Mouse (Mus musculus) gastrocnemius, postnatal 4 days (tissue): ENCODE results near the gene Mog. TPM values are rescaled to one million over a fixed set of nuclear protein-coding genes. Genes with fewer than 3 reads are reported as not detected.
"Not testable (repeated sequence)": the region's sequence is repeated elsewhere in the genome, so short reads cannot be mapped to it uniquely, and the experiment has no call there.

ENCODE experiments used
- DNase-seq, 2 experiments: peaks; one replicate each; pipeline ENCODE4 v3.0.0; 2021 to 2022; ENCODE audit warnings: low spot score in 2 of 2, mixed read lengths in 2 of 2
- total RNA-seq, 2 experiments: library from RNA; stranded (reverse); gene quantifications; 2 replicates each; pipeline ENCODE4 v1.2.3; 2021

The Mog gene
- total RNA-seq, 2 experiments from 2014 or later = not detected

- DNase-seq = peak; percentile 68 to 81
Measured at GRCm38 (mm10) chr17:37045611-37046311, 22.6 kb upstream of the Mog start, which contains the start of gene Gabbr1. Gene Gabbr1, plus strand, starts transcription at chr17:37045966.

DNA sequence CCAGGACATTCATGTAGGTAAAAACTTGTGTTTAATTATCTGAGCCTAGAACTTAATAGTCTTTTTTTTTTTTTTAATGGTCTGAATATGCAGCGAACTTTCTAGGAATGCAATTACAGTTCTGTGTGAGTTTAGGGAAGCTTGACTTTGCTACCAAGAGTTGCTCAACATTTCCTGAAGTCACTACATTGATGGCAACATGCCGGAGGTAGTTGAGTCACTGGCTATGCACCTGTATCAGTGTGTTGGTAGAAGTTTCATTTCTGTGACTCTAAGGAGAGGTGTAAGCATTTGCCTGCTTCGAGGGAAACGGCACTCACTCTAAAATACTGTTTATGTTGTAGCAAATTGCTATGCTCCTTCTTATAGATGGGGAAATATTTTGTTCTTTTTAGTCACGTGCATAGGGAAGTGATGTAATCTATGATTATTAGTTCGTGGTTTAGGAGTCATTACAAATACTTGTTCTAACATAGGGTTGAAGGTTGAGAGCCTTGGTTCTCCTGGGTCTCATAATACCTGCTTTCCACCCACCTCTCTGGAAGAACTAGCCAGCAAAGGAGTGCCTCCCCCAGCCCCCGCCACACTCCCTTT, 21.6 kb upstream of the Mog start:
- DNase-seq = no peak

DNA sequence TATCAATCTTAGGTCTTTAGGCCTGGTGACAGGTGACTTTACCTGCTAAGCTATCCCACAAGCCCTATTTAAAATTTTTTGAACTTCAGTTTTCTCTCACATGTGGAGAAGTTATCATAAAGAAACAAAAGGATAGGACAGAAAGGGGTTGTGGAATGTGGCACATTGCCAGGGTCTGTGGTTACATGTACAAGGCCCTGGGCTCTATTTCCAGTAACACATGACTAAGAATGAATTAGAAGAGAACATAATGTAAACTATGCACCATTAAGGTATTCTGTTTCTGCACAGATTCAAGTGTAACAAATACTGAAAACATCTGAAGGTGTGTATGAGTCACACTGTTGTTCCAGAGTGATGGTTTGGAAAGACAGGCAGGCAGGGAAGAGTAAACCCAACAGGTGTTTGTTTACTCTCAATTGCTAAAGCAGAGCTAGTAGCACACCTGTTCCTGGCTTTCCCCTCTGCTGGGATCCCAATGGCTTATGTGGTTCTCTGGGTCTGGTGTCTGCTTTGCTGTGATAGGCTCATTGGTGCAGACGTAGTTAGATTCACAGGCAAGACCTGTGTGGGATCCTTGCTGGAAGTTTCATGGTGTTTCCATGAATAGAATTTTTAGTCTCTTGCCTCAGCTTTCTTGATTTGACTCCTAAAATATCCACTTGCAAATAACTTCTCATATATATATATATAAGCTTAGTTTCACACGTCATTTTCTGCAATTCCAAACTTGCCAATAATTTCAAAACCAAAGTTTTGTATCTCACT, 16.1 kb upstream of the Mog start:
- DNase-seq = no peak

DNA sequence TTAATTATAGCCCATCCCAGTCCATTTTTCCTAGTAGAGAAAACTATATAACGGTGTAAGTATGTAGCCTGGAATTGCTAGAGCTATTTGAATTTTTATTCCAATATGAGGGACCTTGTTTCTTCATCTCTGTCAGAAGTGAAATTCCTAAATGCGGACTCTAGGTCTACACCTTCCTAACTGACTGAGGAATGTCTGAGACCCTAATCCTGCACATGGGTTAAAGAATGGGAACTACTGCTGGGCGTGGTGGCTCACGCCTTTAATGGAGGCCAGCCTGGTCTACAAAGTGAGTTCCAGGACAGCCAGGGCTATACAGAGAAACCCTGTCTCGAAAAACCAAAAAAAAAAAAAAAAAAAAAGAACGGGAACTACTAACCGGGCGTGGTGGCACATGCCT, 6.0 kb upstream of the Mog start:
- DNase-seq = no peak

DNA sequence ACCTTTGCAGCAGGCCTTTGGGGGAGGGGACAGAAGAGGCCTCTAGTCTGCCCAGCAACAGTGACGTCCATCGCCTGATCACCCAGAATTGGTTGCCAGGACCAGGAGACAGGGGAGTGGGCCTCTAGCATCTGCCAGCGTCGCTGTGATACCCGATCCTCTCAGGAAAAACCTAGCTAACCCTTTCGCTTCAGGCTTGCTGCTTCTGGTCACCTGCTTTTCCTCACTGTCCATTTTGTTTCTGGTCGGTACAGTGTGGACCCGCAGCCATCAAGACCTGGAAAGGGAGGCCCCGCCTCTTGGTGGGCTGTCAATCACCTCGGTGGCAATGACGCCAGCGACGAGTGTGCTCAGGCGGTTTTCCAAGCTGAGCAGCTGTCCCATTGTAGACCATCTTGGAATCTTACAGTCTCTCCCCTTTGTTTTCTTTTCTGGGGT, 5.5 kb upstream of the Mog start:
- DNase-seq = peak; percentile 71 to 89

DNA sequence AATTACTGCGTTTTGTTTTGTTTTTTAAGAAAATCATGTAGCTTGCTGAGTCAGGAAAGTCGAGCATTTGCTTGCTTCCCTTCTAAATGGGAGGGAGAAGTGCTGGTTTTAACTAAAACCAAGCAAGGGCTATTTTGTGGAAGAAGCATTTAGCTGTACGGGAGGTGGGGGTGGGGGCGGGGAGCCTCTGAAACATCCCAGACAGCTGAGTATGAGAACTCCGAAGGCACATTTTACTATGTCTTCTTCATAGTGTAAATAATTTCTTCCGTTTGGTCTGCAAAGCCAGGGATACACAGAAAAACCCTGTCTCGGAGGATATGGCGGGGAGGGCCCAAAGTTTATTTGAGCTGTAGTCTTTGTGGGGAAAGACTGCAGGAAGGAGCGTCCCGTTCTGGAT, 5.0 kb upstream of the Mog start:
- no peak for DNase-seq

DNA sequence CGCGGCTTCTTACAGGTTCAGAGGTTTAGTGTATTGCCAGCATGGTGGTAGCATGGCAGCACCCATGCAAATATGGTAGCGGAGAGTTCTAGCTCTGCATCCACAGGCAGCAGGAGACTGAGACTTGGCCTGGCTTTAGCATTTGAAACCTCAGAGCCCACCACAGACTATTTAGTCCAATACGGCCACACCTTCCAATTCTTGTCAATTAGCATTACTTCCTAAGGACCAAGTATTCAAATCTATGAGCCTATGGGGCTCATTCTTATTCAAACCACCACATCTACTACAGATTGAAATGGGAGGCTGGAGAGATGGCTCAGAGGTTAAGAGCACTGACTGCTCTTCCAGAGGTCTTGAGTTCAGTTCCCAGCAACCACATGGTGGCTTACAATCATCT, 4.3 kb upstream of the Mog start:
- no peak for DNase-seq

- no peak for DNase-seq
Measured at GRCm38 (mm10) chr17:37026425-37026824, 3.2 kb upstream of the Mog start.

DNA sequence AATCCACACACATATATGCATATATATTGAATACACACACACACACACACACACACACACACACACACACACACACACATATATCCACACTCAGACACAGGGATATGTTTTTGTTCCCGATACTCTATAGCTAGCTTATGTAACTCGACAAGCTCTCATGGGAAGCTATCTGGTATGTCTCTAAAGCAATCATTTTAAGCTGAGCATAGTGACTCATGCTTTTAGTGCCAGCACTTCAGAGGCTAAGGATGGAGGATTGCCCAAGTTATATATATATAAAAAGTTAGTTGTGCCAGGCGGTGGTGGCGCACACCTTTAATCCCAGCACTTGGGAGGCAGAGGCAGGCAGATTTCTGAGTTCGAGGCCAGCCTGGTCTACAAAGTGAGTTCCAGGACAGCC, 4.0 kb downstream of the Mog start:
- DNase-seq = not testable (repeated sequence)

- no peak for DNase-seq
Measured at GRCm38 (mm10) chr17:37018328-37018727, 4.9 kb downstream of the Mog start.

DNA sequence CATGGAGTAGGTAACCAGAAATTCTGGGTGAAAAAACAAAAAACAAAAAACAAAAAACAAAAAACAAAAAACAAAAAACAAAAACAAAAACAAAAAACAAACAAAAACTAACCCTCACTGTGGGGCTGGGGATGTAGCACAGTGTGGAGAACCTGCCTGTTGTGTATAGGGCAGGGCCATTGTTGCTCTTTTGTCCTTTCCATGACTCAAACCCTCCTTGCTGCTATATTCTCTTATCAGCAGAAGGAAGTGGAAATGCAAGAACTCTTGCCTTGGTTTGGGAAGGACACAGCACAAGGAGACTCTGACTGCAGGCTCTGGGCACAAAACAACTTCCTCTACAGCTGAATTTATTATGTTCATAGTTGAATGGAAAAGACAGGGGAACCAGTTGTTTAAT, 6.9 kb downstream of the Mog start:
- DNase-seq = no peak

GRCm38 (mm10) chr17:37012141-37012540, 11.1 kb downstream of the Mog start:
- no peak for DNase-seq

DNA sequence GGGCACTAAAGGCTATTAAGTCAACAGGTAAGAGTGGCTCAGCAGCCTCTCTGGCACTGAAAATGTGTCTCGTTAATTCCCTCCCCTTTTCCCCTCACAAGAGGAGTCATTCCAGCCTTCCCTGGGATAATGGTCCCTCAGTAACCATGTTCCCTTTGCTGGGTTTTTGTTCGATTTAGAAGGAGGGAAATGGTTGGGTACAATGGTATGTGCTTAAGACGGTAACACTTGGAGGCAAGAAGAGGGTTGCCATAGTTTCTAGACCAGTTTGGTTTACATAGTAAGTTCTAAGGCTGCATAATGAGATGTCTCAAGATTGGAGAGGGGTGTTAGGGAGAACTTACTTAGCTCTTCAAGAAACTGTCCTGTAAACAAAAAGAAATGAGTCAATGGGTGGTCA, 11.5 kb downstream of the Mog start:
- DNase-seq = no peak

- no peak for DNase-seq
Measured at GRCm38 (mm10) chr17:37009460-37010042, 13.6 kb downstream of the Mog start.

- DNase-seq = no peak
Measured at GRCm38 (mm10) chr17:37008161-37008560, 15.0 kb downstream of the Mog start.

GRCm38 (mm10) chr17:37003366-37003765, 19.8 kb downstream of the Mog start:
- no peak for DNase-seq

- peak in 1 of 2 experiments; percentile 54 for DNase-seq
Measured at GRCm38 (mm10) chr17:37002364-37003330, 20.6 kb downstream of the Mog start.

- DNase-seq = no peak
Measured at GRCm38 (mm10) chr17:37000863-37001262, 22.3 kb downstream of the Mog start, which contains the start of gene Zfp57. Gene Zfp57, plus strand, starts transcription at chr17:37001163.

DNA sequence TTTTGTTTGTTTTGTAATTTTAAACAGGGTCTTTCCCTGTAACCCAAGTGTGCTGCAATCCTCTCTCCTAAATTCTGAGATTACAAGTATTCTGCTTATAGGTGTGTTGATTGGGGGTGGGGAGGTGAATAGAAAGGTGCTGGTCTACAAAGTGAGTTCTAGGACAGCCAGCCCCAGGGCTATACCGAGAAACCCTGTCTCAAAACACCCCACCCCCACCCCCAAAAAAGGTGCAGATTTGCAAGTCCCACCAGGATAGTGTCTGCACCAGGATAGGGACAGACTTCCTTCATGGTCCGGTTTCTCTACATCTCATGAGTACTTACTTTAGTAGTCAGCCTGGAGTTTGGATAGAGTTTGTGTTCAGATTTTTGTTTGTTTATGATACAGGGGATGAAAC, 24.7 kb downstream of the Mog start:
- DNase-seq = no peak

DNA sequence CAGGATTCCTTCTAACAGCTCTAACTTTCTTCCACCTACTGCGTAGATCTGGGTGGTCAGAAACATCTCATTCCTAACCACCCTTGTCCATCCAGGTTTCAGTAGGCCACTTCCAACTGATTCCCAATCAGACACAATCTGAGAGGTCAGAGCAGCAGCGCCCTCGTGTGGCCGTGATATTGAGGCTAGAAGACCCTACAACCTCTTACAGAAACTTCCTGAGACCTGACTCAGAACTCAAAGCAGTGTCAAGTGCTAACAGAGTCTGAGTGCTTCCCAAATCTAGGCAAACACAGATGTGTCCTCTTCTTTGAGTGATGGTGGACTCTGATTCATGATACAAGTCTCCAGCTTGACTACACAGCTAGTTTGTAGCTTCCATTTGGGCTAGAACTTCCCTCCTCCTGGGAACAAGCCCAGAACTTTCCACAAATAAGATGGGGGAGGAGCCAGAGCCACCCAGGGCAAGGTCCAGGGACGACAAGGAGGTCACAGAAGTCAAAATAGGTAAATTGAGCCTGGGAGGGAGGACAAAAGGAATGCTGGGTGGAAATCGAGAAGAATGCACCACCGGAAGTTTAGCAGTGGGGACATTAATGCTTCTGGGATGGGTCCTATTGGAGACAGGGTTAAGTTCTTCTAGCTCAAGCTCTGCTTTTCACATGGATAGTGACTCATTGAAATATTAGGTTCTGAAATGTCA, 26.0 kb downstream of the Mog start:
- peak; percentile 65 to 81 for DNase-seq
